Comparison of ENCODE assay signal across 23 mouse cellular contexts in genomic region chr12:50634436-50634835, GRCm38 (mm10). TPM values are rescaled to one million over a fixed set of nuclear protein-coding genes. Genes with fewer than 3 reads are reported as not detected.
DNase-seq lines count a peak whose midpoint lies in the region; ATAC-seq lines count a peak whose summit lies in the region.
"Had no signal": no experiment of that assay in that cellular context is flagged by ENCODE, and none has a peak within 500 bp of the region (broad histone marks: within the 10 kb centered on the region; RNA-seq: fewer than 3 reads in every experiment).

No protein-coding gene starts in this region.

- H3K36me3 ChIP-seq in kidney, embryonic 14.5 days (ENCODE audit: control insufficient read depth, insufficient read depth, low read length) = no peaks in the 10 kb centered on the region
- H3K36me3 ChIP-seq in hindbrain, embryonic 11.5 days (ENCODE audit: control insufficient read depth, insufficient read depth, low read length) = no peaks in the 10 kb centered on the region
- H3K36me3 ChIP-seq: hindbrain, embryonic 15.5 days; intestine, embryonic 15.5 days; midbrain, embryonic 15.5 days had no signal

- H3K9me3 ChIP-seq in kidney, embryonic 14.5 days (ENCODE audit: control insufficient read depth, low read length) = no peaks in the 10 kb centered on the region
- no peaks in the 10 kb centered on the region for H3K9me3 ChIP-seq in hindbrain, embryonic 11.5 days (ENCODE audit: control insufficient read depth, low read length)
- H3K9me3 ChIP-seq: forebrain, embryonic 13.5 days; hindbrain, embryonic 15.5 days; intestine, embryonic 15.5 days; midbrain, embryonic 15.5 days had no signal

- 71% methylated on average over 6 of the region's 6 CpGs for WGBS in kidney, embryonic 14.5 days
- WGBS in hindbrain, embryonic 11.5 days = 77% methylated on average over 6 of the region's 6 CpGs

- no peak overlapping the region for H3K9ac ChIP-seq in kidney, embryonic 14.5 days (ENCODE audit: low read depth, low read length)
- H3K9ac ChIP-seq in hindbrain, embryonic 11.5 days (ENCODE audit: low read depth, low read length) = no peak overlapping the region
- H3K9ac ChIP-seq: forebrain, embryonic 13.5 days; hindbrain, embryonic 15.5 days; intestine, embryonic 15.5 days; liver, postnatal 0 days; midbrain, embryonic 15.5 days had no signal

- H3K27ac ChIP-seq in kidney, embryonic 14.5 days (ENCODE audit: low read depth, low read length) = no peak overlapping the region
- no peak overlapping the region for H3K27ac ChIP-seq in hindbrain, embryonic 11.5 days (ENCODE audit: low read depth, low read length)
- H3K27ac ChIP-seq: forebrain, embryonic 13.5 days; hindbrain, embryonic 15.5 days; intestine, embryonic 15.5 days; midbrain, embryonic 15.5 days had no signal

- peak; percentile 6 to 21 for DNase-seq in gastrocnemius, adult 8-10 months (ENCODE audit: low spot score in 2 of 2)
- no peak for DNase-seq in gastrocnemius, postnatal 10 days
- peak; percentile 8 for DNase-seq in kidney, adult 18-20 months
- DNase-seq in adrenal gland, adult 18-20 months (ENCODE audit: low spot score in 2 of 2) = peak; percentile 30 to 38
- peak; percentile 79 to 81 for DNase-seq in adrenal gland, postnatal 36 days
- no peak for DNase-seq in embryo, embryonic 10.5 days (ENCODE audit: low spot score)
- DNase-seq in hindbrain, embryonic 11.5 days (ENCODE audit: low spot score) = no peak
- DNase-seq: cerebellum, adult 18-20 months; cerebellum, postnatal 36 days; left cerebral cortex, postnatal 4 days; liver, postnatal 0 days; lung, postnatal 14 days; thymus, postnatal 36 days had no signal

- no peaks in the 10 kb centered on the region for H3K4me1 ChIP-seq in kidney, embryonic 14.5 days (ENCODE audit: control insufficient read depth, insufficient read depth, low read length)
- no peaks in the 10 kb centered on the region for H3K4me1 ChIP-seq in hindbrain, embryonic 11.5 days (replicated peaks; ENCODE audit: control insufficient read depth, insufficient read depth, low read length)
- H3K4me1 ChIP-seq: forebrain, embryonic 13.5 days; hindbrain, embryonic 15.5 days; intestine, embryonic 15.5 days; midbrain, embryonic 15.5 days had no signal

- no peak overlapping the region for H3K4me3 ChIP-seq in kidney, embryonic 14.5 days (ENCODE audit: low read length)
- no peak overlapping the region for H3K4me3 ChIP-seq in hindbrain, embryonic 11.5 days (ENCODE audit: low read depth, low read length)
- H3K4me3 ChIP-seq: erythroblast, embryonic 14.5 days; forebrain, embryonic 13.5 days; hindbrain, embryonic 15.5 days; intestine, embryonic 15.5 days; midbrain, embryonic 15.5 days; myocyte had no signal

- no peak overlapping the region for H3K4me2 ChIP-seq in kidney, embryonic 14.5 days (replicated peaks; ENCODE audit: low read depth, low read length)
- no peak overlapping the region for H3K4me2 ChIP-seq in hindbrain, embryonic 11.5 days (replicated peaks; ENCODE audit: low read depth, low read length)
- H3K4me2 ChIP-seq: forebrain, embryonic 13.5 days; hindbrain, embryonic 15.5 days; intestine, embryonic 15.5 days; midbrain, embryonic 15.5 days had no signal

- ATAC-seq in kidney, embryonic 14.5 days (ENCODE audit: low FRiP score, low TSS enrichment) = no peak
- no peak for ATAC-seq in hindbrain, embryonic 11.5 days (ENCODE audit: low FRiP score)
- ATAC-seq: forebrain, embryonic 13.5 days; intestine, embryonic 15.5 days; liver, postnatal 0 days; midbrain, embryonic 15.5 days had no signal

- H3K27me3 ChIP-seq in kidney, embryonic 14.5 days (ENCODE audit: control insufficient read depth, insufficient read depth, low read length) = no peaks in the 10 kb centered on the region
- H3K27me3 ChIP-seq in hindbrain, embryonic 11.5 days (ENCODE audit: control insufficient read depth, insufficient read depth, low read length) = no peaks in the 10 kb centered on the region
- H3K27me3 ChIP-seq: CH12.LX; forebrain, embryonic 13.5 days; hindbrain, embryonic 15.5 days; intestine, embryonic 15.5 days; midbrain, embryonic 15.5 days had no signal

RNA-seq across cellular contexts. Expression of gene Prkd1, which starts 14.5 kb away (rescaled TPM):
- total RNA-seq in gastrocnemius, adult 8-10 months (2022) = 1 to 10 TPM; 1.4 to 2.8 (median 1.8) TPM
- total RNA-seq in gastrocnemius, postnatal 10 days (2021) = 1 to 10 TPM; 4.1 to 4.2 TPM
- polyA plus RNA-seq in kidney, embryonic 14.5 days (2014; fragmentation: Nextera tagmentation; extraction: Ambion mirVana) = 3.7 and 6.0 TPM in 2 replicates
- total RNA-seq in adrenal gland, adult 18-20 months (2021) = 10 to 100 TPM; 13.5 to 18.6 TPM
- total RNA-seq in adrenal gland, postnatal 36 days (2021) = 10 to 100 TPM; 14.1 to 14.4 TPM
- polyA plus RNA-seq in hindbrain, embryonic 11.5 days (2014; fragmentation: Nextera tagmentation; extraction: Ambion mirVana) = 4.5 and 5.1 TPM in 2 replicates
- total RNA-seq: CH12.LX; megakaryocyte, adult 5-6 weeks; MEL had no signal

Comparison
In these comparisons a context has a peak if more than half of its experiments do, and no peak if none do; other contexts are left out.
1. DNase-seq: peak in gastrocnemius, adult 8-10 months (2 of 2), kidney, adult 18-20 months (single experiment), adrenal gland, adult 18-20 months (2 of 2) and adrenal gland, postnatal 36 days (2 of 2); none in gastrocnemius, postnatal 10 days (single experiment), embryo, embryonic 10.5 days (single experiment) and hindbrain, embryonic 11.5 days (single experiment).